Mouse (Mus musculus) adrenal gland, adult 2 months (tissue): Measurements from ENCODE around the gene Gnao1. TPM values are rescaled to one million over a fixed set of nuclear protein-coding genes. Genes with fewer than 3 reads are reported as not detected.

Source experiments
- DNase-seq: peaks from one replicate; pipeline ENCODE4 v3.0.0; 2021
- long read RNA-seq: library from polyadenylated mRNA; stranded (forward); transcript quantifications from one replicate; pipeline ENCODE4 v2.0.0, GENCODE M21; 2021
- polyA plus RNA-seq: library from polyadenylated mRNA; depleted of rRNA; stranded (reverse); fragments of >200 nt; gene quantifications from 2 replicates; pipeline ENCODE4 v1.2.3, GENCODE M21; 2012; rRNA removed
- total RNA-seq, 2 experiments: library from RNA; stranded (reverse); gene quantifications; 2 replicates each; pipeline ENCODE4 v1.2.3; 2021

Gene Gnao1
- total RNA-seq (10 to 100 TPM; 31.7 to 35.3 TPM), polyA plus RNA-seq (22.8 and 23.8 TPM in 2 replicates)
- long read RNA-seq, partial matches to known transcripts: 1 of 6 reads
- long read RNA-seq, other reads (novel, unspliced or antisense): 1 of 6 reads

- no peak for DNase-seq
Measured at GRCm38 (mm10) chr8:93809686-93810027, at the start of gene Gnao1. Gene Gnao1 (plus strand): TSS chr8:93809966.

- no peak for DNase-seq
Measured at GRCm38 (mm10) chr8:93777605-93778004, 32.2 kb upstream of the Gnao1 start.

GRCm38 (mm10) chr8:93809226-93809625 lies 540 bp upstream of the Gnao1 start:
- DNase-seq: no peak

GRCm38 (mm10) chr8:93810028-93810858 lies 477 bp downstream of the Gnao1 start:
- DNase-seq: peak; percentile 93

- DNase-seq: no peak
Measured at GRCm38 (mm10) chr8:93810859-93811602, 1.3 kb downstream of the Gnao1 start.

- DNase-seq: no peak
Measured at GRCm38 (mm10) chr8:93811719-93812475, 2.1 kb downstream of the Gnao1 start.

- DNase-seq: no peak
Measured at GRCm38 (mm10) chr8:93812566-93813404, 3.0 kb downstream of the Gnao1 start.

GRCm38 (mm10) chr8:93813405-93813761 lies 3.6 kb downstream of the Gnao1 start:
- peak; percentile 89 for DNase-seq

GRCm38 (mm10) chr8:93814266-93814665 lies 4.5 kb downstream of the Gnao1 start:
- DNase-seq: no peak

- no peak for DNase-seq
Measured at GRCm38 (mm10) chr8:93816226-93816625, 6.5 kb downstream of the Gnao1 start.

- DNase-seq: no peak
Measured at GRCm38 (mm10) chr8:93817366-93817765, 7.6 kb downstream of the Gnao1 start.

GRCm38 (mm10) chr8:93819929-93820328 lies 10.2 kb downstream of the Gnao1 start:
- no peak for DNase-seq

GRCm38 (mm10) chr8:93821327-93821726 lies 11.6 kb downstream of the Gnao1 start:
- DNase-seq: no peak

GRCm38 (mm10) chr8:93825317-93825716 lies 15.6 kb downstream of the Gnao1 start:
- no peak for DNase-seq

GRCm38 (mm10) chr8:93830626-93831025 lies 20.9 kb downstream of the Gnao1 start:
- DNase-seq: no peak

- DNase-seq: no peak
Measured at GRCm38 (mm10) chr8:93835771-93836170, 26.0 kb downstream of the Gnao1 start.

- no peak for DNase-seq
Measured at GRCm38 (mm10) chr8:93839113-93839512, 29.3 kb downstream of the Gnao1 start.

- DNase-seq: no peak
Measured at GRCm38 (mm10) chr8:93840486-93840885, 30.7 kb downstream of the Gnao1 start.

GRCm38 (mm10) chr8:93840956-93841752 lies 31.4 kb downstream of the Gnao1 start:
- peak; percentile 37 for DNase-seq

GRCm38 (mm10) chr8:93842574-93842973 lies 32.8 kb downstream of the Gnao1 start:
- DNase-seq: no peak
